Mouse (Mus musculus): ENCODE data around the gene Atp1a3. TPM values are rescaled to one million over a fixed set of nuclear protein-coding genes. Genes with fewer than 3 reads are reported as not detected.

The Atp1a3 gene
- total RNA-seq (2023): under 1 TPM; 0.42 to 0.87 TPM

GRCm38 (mm10) chr7:25005421-25006065, at the start of gene Atp1a3:
TSS of gene Atp1a3 (minus strand) at chr7:25005958.

GRCm38 (mm10) chr7:24971972-24972893, 33.5 kb downstream of the Atp1a3 start, which contains the start of gene Rabac1:
TSS of gene Rabac1 (minus strand) at chr7:24972754.

GRCm38 (mm10) chr7:24944257-24944950, 61.4 kb downstream of the Atp1a3 start, which contains the start of gene Gm4881:
TSS of gene Gm4881 (minus strand) at chr7:24944494.

Other genes starting within 250 kb of the Atp1a3 start
- gene Cd177, start 245.6 kb downstream of the Atp1a3 start, total RNA-seq (2023): under 1 TPM in 1 of 2 experiments, not detected in 1; 0.38 TPM
- gene Ceacam10, start 228.8 kb downstream of the Atp1a3 start, total RNA-seq (2023): not detected
- gene Gm9844, start 143.7 kb downstream of the Atp1a3 start, total RNA-seq (2023): not detected
- gene Lypd4, start 136.0 kb downstream of the Atp1a3 start, total RNA-seq (2023): not detected
- not detected for gene Dmrtc2, start 135.9 kb downstream of the Atp1a3 start, total RNA-seq (2023)
- gene Rps19, start 121.6 kb downstream of the Atp1a3 start, total RNA-seq (2023): 1,000 to 10,000 TPM; 2,670 to 2,732 TPM
- gene Cd79a, start 108.6 kb downstream of the Atp1a3 start, total RNA-seq (2023): 1,000 to 10,000 TPM; 1,811 to 1,852 TPM
- gene Arhgef1, start 103.0 kb downstream of the Atp1a3 start, total RNA-seq (2023): 1,000 to 10,000 TPM; 1,277 to 1,485 TPM
- not detected for gene Gm4881, start 61.5 kb downstream of the Atp1a3 start, total RNA-seq (2023)
- gene Rabac1, start 33.2 kb downstream of the Atp1a3 start, total RNA-seq (2023): 100 to 1,000 TPM; 193 to 204 TPM
- gene Grik5, start 66.4 kb upstream of the Atp1a3 start, total RNA-seq (2023): 1 to 10 TPM; 2.7 to 3.4 TPM
- gene Zfp574, start 66.6 kb upstream of the Atp1a3 start, total RNA-seq (2023): 10 to 100 TPM; 18.7 to 20.9 TPM
- gene Pou2f2, start 173.8 kb upstream of the Atp1a3 start, total RNA-seq (2023): 100 to 1,000 TPM; 211 to 226 TPM
- gene Dedd2, start 214.7 kb upstream of the Atp1a3 start, total RNA-seq (2023): 10 to 100 TPM; 72.0 to 99.0 TPM
- 10 to 100 TPM; 15.8 to 18.2 TPM for gene Zfp526, start 215.5 kb upstream of the Atp1a3 start, total RNA-seq (2023)
- 10 to 100 TPM; 90.4 to 94.6 TPM for gene Gsk3a, start 231.9 kb upstream of the Atp1a3 start, total RNA-seq (2023)
- 10 to 100 TPM; 19.0 to 23.4 TPM for gene Erf, start 244.8 kb upstream of the Atp1a3 start, total RNA-seq (2023)

All from B cell, adult 67 days (primary cell).